Mouse (Mus musculus) bone marrow macrophage, adult 2 months (primary cell): ENCODE measurements around the gene Igfbp5.

ENCODE experiments used
- CTCF ChIP-seq: IDR thresholded peaks from 2 replicates; pipeline ENCODE4 v1.5.1; 2012; ENCODE audit warnings: low read depth, mild to moderate bottlenecking, low read length, moderate library complexity
- POLR2A ChIP-seq: IDR thresholded peaks from 2 replicates; pipeline ENCODE4 v1.6.1; 2012; ENCODE audit warnings: mild to moderate bottlenecking, low read depth, low read length, borderline replicate concordance

GRCm38 (mm10) chr1:72873078-72873477 lies 1.6 kb downstream of the Igfbp5 start:
- TF ChIP-seq CTCF: no peak
- no peak for TF ChIP-seq POLR2A
